Mouse (Mus musculus) embryo, embryonic 9.5 days (tissue): ENCODE measurements around the gene Khnyn.

ENCODE experiments used
- DNase-seq: peaks from one replicate; pipeline ENCODE4 v3.0.0-alpha.2; 2017; ENCODE audit errors: extremely low spot score

Gene Khnyn

DNA sequence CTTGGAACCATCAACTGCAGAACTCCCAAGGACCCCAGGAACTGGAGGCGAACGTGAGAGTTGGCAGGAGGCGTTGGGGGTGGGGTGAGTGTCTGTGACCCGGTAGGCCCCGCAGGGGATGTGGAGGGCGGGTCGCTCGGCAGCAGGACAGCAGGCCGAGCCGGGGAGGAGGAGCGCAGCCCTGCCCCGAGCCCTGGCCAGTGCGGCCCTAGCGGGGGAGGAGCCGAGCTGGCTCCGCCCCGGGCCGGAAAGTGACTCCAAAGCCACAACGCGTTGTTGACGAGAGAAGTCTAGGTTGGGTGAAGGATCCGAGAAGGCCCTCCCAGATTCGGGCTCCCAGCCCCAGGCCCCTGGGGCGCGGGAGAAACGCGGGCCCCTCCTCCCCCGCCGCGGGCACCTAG lies at the start of gene Khnyn:
Khnyn (plus strand) TSS at position 235 of the 401 bp plus-strand sequence.
- DNase-seq = peak; percentile 94

DNA sequence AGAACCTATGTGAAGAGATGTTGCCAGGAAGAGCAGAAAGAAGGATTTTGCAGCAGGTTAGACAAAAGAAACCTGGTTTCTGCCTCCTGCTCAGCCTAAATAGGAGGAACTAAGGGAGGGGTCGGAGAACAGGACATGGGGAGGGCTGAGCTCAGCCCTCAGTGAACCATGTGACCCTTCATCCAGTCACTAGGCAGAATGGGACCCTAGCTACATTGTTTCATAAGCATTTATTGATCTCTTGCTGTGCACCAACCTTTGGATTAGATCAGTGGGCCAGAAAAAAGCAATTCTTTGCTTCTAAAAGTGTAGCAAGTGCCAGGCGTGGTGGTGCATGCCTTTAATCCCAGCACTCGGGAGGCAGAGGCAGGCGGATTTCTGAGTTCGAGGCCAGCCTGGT lies 46.4 kb upstream of the Khnyn start:
- no peak for DNase-seq

DNA sequence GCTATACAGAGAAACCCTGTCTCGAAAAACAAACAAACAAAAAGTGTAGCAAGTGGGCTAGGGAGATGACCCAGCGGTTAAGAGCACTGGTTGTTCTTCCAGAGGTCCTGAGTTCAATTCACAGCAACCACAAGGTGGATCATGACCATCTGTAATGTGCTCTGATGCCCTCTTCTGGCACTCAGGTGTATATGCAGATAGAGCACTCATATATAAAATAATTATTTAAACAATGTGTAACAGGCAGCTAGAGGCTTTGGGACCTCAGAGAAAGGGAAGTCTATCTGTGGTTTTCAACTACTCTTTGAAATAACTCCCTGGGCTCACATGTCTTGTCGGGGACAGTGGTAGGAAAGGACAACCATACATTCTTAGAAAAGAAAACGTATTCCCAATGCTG lies 46.0 kb upstream of the Khnyn start:
- no peak for DNase-seq

DNA sequence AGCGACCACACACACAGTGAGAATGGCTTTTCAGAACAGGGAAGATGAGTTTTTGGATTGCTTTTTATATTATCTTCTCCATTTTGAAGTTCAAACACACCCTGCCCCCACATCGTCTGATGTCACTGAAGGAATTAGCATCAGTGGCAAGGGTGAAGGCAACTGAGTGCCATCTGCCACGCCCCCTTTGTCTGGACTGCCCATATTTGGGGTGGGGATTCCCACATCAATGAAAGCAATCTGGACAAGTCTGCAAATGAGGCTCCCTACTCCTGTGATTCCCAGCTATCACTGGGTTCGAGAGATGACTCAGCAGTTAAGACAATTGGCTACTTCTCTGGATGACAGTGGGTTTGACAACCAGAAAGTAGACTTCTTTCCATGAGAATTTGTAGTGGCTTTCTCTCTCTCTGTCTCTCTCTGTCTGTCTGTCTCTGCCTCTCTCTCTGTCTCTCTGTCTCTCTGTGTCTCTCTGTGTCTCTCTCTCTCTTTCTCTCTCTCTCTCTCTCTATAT lies 43.8 kb upstream of the Khnyn start:
- no peak for DNase-seq

DNA sequence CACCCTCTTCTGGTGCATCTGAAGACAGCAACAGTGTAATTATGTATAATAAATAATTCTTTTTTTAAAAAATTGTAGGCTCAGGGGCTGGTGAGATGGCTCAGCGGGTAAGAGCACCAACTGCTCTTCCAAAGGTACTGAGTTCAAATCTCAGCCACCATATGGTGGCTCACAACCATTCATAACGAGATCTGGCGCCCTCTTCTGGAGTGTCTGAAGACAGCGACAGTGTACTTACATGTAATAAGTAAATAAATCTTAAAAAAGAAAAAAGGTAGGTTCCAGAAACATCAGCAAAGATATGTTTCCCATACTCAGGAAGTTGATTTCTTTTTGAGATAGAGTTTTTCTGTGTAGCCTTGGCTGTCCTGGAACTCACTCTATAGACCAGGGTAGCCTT lies 42.0 kb upstream of the Khnyn start:
- no peak for DNase-seq

DNA sequence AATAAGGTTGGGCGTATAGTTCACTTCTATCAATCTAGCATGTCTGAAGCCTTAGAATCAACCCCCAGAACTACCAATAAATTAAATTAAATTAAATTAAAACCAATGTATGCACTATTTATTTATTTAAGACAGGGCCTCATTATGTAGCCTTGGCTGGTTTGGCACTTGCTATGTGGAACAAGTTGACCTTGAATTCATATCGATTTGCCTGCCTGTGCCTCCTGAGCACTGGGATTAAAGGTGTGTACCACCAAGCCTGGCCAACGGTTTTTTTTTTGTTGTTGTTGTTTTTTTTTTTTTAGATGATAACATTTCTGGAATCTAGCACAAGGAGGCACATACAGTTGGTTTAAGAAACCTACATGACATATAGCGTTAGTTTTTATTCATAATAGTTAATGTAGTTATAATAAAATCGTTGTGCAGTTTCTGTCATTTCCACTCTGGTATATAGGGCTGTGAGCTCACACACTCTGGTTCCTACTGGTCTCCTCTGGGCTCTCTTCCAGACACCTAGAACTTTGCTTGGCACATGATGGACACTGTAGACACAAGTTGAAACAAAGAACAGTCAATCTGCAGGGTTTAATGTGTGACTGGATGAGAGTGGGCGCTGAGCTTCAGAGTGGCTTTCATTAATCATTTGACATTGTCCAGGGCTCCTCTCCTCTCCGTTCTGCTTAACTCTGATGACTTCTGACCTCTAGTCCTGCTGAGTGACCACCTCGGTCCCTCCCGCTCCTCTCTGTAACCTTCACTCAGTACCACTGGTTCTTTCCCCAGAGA lies 39.0 kb upstream of the Khnyn start:
- no peak for DNase-seq

DNA sequence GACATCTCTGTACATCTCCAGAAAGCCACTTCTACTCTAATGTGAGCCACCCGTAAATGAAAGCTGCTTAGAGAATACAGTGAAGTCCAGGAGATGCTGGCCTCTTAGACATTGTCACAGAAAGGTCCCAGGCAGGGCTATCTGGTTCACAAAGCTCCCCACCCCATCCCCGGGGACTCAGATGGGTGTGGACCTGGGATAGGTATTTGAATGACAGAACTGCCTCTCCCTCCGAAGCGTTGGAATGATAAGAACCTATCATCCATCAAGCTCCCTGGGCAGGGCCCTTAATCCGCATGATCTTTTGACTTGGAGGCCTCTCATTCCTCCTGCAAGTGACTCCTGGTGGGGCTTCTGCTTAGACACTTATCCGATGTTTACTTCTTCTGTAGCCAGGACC lies 33.9 kb upstream of the Khnyn start:
- no peak for DNase-seq

DNA sequence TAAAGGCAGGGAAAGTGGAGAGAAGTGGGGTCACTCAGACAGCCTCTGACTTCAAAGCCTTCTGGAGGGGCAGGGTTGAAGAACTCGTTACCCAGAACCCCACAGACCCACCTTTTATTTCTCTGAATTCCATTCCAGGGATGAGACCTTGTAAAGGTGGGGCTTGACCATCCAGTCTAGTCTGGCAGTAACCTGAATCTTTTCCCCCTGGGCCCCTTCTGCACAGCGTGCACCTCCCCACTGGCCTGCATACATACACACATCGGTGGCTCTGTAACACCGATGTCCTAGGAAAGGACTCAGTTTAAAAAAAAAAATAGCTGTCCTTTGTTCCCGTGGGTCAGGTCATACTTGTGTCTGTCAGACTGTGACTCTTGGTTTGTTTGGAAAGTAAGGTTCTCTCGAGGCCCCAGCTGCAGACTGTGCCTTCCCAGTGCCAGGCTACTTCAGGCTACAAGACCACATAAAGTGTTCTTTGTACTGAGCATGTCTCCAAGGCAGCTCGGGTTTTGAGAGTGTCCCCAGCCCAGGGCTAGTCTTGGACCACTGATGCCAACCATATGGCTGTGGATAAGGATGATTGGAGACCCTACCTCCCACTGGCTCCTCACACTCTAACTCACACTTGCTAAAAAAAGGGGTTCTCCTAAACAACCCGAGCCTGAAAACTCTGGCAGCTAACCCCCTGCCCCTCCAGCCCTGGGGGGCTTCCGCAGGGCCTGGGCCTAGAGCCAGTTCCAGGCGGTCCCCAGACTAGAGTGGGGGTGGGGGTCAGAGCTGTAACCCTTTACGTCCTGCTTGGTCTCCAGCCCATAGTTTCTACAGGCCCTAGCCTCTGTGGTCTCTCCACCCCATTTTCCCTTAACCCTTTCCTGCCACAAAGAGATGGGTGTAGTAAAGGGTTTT lies 31.8 kb upstream of the Khnyn start:
- DNase-seq = peak; percentile 82

DNA sequence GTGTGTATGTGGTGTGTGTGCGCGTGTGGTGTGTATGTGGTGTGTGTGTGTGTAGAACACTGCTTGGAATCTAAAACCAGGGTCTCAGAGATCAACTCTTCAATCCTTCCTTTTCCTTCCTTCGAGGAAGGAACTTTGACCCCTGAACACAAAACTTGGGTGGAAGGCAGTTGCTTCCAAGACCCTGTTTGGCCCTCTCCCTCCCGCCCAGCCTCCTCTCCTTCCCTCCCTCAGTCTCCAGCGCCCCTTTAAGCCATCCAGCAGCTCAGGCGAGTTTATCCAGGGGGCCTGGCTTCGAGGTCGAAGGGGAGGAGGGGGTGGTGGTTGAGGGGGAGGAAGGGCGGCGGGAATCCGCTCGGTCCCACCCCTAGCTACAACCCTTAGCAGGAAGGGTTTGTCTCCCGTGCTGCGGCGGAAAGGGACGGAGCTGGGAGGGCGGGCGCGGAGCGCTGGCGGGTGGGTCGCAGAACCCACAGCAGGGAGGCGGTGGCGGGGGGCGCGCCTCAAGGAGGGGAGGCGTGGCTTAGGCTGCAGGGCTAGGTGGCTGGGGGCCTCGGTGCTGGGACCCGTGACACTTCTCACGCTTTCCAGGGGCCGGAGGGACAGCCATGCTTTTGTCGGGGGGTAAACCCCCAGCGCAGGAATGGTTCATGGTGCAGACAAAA lies 31.0 kb upstream of the Khnyn start, which contains the start of gene Nynrin:
Nynrin (plus strand) TSS at position 390 of the 665 bp plus-strand sequence.
- peak; percentile 91 for DNase-seq

DNA sequence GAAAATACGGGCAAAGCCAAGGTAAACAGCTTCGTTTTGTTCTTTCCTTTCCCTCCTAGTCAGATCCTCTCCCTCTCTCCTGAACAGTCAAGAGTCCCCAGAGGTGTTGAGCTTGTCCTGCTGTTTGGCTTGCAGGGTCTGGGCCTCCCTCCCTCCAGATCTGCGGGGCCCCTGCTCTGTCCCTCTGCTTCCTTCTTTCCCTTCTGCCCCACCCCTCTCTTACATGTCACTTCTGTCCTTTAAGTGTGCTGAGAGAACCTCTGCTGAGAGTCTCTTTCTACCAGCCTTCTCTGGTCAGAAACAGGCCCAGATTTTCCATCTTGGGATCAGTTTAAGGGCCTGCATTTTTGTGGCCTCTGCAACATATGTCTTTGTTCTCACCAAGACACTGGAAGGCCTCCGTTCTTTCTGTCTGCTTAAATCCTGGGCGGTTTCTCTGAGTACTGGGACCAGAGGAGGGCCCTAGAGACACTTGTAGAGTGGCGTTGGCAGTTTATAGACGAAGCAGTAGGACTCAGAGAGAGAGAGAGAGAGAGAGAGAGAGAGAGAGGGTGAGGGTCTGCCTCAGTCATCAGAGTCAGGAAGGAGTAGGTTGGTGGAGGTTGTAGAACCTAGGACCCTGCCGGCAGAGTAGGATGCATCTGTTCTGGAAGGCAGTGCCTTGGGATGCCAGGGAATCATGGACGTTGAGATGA lies 30.2 kb upstream of the Khnyn start:
- no peak for DNase-seq

DNA sequence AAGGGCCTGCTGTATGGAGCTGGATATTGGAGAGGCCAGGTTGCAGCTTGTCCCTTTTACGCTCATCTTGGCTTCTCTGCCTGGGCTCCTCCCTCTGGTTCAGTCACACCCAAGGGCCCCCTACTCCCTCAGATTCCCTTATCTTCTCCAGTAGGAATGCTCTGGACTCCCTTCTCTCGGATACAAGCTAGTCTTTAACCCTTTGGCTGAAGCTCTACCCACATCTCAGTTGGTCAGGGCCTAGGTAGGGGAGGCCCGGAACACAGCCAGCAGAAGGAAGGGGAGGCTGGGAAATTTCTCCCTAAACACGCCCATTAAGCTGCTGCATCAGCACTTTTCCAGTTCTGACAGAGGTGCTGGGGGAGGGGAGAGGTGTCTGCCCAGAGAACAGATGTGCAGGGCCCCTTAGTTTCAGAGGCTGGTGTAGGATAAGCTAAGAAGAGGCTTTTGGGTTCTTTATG lies 29.6 kb upstream of the Khnyn start:
- peak; percentile 69 for DNase-seq

DNA sequence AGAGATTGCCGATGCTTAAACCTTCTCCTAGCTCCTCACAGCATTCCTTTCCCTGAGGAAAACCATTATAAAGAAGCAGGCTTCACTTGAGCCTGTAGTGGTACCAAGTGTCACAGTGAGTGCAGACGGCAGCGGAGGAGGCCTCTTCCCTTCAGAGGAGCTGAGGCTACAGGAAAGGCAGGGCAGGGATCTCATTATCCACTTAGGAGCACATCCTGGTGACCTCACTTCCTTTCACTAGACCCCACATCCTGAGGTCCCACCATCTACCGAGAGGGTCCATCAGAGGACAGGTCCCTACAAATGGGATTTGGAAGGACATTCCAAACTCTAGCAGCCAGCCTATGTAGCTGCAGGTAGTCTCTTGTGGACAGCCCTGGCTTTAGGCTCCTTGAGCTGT lies 27.2 kb upstream of the Khnyn start:
- DNase-seq = no peak

DNA sequence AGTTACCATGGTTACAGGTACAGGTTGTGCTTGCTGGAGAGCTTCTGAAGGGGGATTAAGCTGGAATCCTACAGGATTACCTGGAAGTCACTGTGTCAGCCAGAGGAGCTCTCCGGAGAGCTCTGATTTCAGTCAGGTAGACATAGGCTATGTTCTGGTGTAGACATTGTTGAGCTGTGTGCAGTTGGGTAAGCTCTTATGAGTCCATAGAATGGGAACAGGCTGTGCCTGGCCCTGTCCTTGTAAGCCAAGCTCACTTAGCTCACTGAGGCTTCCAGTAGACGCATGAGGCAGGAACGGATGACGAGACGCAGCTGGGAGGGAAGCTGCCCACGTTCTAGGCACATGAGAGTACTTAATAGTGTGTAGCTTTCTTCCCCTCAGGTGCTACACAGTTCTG lies 22.6 kb upstream of the Khnyn start:
- no peak for DNase-seq

DNA sequence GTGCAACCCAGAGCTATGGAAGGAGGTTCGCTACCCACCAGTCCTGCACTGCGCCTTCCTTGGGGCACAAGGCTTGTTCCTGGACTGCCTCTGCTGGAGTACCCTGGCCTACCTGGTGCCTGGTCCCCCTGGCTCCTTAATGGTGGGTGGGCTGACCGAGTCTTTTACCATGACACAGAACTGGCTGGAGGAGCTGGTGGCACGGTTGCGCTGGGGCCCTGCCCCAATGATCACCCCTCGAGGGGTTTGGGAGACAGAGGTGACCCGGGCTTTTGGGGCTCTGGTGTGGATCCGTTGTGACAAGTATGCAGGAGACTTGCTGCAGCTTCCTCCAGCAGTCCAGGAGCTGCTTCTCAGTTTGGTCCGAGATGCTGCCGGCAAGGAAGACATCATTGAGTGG lies 21.8 kb upstream of the Khnyn start:
- DNase-seq = no peak

DNA sequence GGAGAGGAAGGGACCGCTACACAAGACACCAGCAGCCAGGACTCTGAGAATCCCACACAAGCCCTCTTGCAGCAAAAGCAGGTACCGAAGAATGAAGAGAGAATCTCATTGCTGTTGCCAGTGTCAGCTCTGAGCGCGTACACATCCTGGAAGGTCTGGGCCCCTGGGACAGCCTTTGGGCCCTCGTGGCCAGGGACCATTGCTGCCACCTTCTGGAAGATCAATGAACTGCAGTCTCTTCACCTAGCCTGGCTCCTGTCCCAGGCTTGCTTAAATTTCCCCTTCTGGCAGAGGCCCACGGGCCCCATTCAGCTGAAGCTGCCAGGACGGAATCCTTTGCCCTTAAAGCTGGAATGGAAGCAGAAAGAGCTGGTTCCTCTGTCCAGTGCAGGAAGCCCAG lies 21.0 kb upstream of the Khnyn start:
- DNase-seq = peak; percentile 71

DNA sequence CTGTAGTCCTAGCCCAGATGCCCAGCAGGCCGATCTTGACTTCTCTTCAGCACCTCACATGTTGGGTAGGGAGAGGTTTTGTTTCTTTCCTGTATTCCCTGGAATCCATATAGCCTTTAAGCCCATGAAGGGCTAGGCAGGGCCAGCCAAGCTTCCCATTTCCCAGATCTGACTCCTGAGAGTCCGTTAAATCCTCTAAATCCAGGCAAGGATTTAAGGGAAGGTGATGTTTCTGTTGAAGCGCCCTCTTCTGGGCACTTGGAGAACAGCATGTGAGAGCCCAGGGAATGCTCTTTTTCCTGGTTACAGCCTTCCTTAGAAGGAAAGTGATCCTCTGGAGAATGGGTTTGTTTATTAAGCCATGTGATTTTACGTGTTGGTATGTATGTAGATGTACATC lies 17.8 kb upstream of the Khnyn start:
- peak; percentile 67 for DNase-seq

DNA sequence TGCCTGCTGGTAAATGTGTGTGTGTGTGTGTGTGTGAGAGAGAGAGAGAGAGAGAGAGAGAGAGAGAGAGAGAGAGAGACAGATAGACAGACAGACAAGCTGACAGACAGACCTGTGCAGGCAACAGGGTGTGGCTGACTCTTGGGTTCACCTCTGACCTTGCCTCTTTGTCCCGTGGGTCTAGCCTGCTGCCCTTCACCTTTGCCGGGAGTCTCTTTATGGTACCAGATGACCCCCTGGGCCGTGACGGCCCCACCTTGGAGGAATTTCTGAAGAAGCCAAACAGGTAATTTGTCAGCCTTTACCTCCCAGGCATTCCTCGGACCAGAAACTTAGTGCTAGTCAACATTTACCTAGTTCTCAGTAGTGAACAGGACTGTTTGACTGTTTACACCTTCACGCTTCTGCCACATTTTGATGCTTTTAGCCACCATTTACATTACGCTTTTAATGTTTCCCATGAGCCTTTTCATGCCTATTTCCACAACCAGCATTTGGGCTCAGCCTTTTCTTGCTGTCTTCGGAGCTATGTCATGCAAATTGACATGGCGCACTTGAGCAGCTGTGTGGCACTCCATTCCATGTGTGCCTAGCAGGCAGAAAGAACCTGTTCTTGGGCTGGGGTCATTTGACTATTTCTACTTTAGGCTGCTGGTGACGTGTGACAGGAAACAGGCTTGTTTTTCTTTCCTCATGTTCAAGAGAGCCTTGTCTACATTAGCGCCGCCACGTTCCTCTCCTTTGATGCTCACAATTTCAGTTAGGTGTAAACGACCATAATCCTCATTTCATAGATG lies 16.3 kb upstream of the Khnyn start:
- DNase-seq = no peak

DNA sequence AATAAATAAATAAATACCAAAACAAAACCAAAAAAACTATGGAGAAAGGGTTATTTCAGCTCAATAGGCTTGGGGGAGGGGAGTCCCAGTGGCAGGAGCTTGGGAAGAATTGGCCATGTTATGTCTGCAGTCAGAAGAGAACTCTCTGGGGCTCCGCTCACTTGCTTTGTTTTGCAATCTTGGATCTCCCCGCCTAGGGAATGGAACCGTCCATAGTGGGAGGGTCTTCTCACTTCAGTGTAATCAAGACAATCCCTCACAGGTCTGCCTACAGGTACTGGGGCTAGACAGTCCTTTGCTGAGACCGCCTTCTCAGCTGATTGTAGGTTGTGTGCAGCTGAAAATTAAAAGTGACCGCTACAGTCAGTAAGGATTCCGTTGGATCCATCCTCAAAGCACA lies 15.2 kb upstream of the Khnyn start:
- DNase-seq = no peak

DNA sequence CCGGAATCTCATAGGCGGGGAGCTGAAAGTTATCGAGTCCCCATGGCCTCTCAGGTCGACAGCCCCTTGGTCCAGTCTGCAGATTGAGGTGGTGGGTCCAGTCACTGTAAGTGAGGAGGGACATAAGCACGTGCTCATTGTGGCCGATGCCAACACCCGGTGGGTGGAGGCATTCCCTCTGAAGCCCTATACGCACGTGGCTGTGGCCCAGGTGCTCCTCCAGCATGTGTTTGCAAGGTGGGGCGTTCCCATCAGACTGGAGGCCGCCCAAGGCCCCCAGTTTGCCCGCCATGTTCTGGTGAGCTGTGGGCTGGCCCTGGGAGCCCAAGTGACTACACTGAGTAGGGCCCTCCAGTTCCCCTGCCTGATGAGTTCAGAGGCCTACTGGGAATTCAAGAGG lies 12.7 kb upstream of the Khnyn start:
- no peak for DNase-seq

DNA sequence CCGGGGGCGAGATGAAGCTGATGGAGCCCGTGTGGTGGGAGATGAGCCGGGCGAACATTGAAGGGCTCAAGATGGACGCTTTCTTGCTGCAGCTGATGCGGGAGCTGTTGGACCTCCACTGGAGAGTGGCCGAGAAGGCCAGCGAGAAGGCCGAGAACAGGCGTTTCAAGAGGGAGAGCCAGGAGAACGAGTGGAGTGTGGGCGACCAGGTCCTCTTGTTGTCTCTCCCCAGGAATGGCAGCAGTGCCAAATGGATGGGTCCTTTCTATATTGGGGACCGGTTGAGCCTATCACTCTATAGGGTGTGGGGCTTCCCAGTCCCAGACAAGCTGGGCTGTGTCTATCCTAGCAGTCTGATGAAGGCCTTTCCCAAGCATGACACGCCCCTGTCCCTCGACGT lies 12.2 kb upstream of the Khnyn start:
- no peak for DNase-seq
